Mouse (Mus musculus) cerebellum, adult 2 months (tissue): ENCODE data around the gene Crcp.

Source experiments
- CTCF ChIP-seq: fragments of 200-500 bp; IDR thresholded peaks from 2 replicates; pipeline ENCODE4 v1.5.1; 2011; ENCODE audit warnings: low read depth, mild to moderate bottlenecking, control low read depth, low read length, moderate library complexity, borderline replicate concordance; ENCODE audit not compliant: insufficient read depth
- POLR2A ChIP-seq: fragments of 200-500 bp; IDR thresholded peaks from 2 replicates; pipeline ENCODE4 v1.6.1; 2011; ENCODE audit warnings: low read length, control low read depth, borderline replicate concordance; ENCODE audit not compliant: insufficient read depth

GRCm38 (mm10) chr5:130046589-130046988 lies 17.5 kb downstream of the Crcp start:
- TF ChIP-seq CTCF (no peak), POLR2A (no peak)
